Mouse (Mus musculus): ENCODE results near the gene Zfp949.
"Not testable (repeated sequence)": the region's sequence is repeated elsewhere in the genome, so short reads cannot be mapped to it uniquely, and the experiment has no call there.

The Zfp949 gene

GRCm38 (mm10) chr9:88539546-88540224 is 8.1 kb upstream of the Zfp949 start:
- DNase-seq (ENCODE audit: extremely low spot score, low spot score) = no peak

DNA sequence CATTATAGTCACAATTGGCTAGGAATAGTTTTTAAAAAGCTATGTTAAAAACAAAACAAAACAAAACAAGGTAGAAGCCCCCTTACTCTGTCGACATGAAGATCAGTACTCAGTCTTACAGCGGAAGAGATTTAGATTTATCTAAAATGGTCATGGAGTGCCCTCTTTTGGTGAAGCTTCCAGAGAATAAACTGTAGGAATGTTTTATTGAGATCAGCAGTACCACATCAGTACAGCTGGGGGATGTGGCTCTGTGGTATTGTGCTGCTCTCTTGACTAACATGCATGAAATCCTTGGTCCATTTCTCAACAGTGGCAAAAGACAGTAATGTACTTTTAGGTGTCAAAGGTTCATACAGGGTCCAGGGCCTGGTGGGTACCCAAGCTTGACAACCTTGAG is 5.0 kb upstream of the Zfp949 start:
- no peak for DNase-seq (ENCODE audit: extremely low spot score, low spot score)

DNA sequence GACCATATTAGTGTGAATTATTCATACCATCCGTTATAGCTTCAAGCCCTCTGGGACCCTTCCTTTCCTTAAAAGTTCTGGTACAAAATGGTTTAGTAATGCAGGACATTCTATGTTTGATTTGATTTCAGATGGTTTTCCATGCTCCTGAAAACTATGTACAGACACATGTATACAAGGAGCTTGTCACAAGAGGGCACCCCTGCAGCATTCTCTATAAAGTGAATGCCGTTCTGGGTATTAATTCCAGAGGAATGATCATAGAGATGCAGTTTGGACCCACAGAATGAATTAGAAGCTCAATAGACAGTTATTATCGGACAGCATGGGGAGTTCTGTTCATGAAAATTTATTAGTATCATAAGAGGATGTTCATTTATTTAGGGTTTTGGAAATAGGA is 2.3 kb upstream of the Zfp949 start:
- no peak for DNase-seq (ENCODE audit: extremely low spot score, low spot score)

GRCm38 (mm10) chr9:88546166-88546565 is 1.7 kb upstream of the Zfp949 start:
- DNase-seq (ENCODE audit: extremely low spot score, low spot score) = peak; percentile 27

GRCm38 (mm10) chr9:88546657-88547056 is 1.2 kb upstream of the Zfp949 start:
- DNase-seq (ENCODE audit: extremely low spot score, low spot score) = no peak

DNA sequence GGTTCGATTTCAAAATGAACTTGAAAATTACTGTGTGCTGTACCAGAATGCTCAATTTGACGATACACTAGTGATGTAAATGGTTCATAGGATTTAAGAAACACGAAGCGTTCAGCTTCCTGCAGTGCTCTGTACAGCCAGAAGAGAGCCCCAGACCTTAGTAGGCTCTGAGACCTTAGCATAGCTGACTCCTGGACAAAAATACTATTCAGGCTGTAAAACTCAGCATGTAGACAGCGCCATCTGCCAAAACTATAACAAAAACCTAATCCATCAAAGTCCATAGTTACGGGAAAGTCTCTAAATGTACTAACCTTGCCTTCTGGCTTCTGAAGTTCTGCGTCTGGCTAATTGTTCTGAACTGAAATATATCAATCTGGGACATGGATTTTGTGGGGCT is 550 bp upstream of the Zfp949 start:
- DNase-seq (ENCODE audit: extremely low spot score, low spot score) = peak; percentile 15

- DNase-seq (ENCODE audit: extremely low spot score, low spot score) = no peak
Observed at GRCm38 (mm10) chr9:88548614-88548945, 760 bp downstream of the Zfp949 start.

GRCm38 (mm10) chr9:88553071-88553470 is 5.3 kb downstream of the Zfp949 start:
- no peak for DNase-seq (ENCODE audit: extremely low spot score, low spot score)

DNA sequence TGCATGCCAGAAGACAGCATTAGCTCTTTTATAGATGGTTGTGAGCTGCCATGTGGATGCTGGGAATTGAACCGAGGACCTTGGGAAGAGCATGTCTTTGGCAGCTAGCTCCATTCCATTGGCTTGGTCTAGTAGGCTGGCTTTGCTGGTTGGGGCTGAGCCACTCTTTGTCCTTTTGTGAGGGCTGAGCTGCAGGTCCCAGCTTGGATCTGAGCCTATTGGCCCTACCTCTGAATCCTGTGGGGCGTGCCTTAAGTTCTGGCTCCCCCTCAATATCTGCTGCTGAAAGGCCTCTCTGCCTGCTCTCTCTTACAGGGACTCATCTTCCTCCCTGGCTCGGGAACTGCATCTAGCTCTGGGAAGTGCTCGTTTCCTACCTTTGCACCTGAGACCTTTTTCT is 10.3 kb downstream of the Zfp949 start:
- DNase-seq (ENCODE audit: extremely low spot score, low spot score) = no peak

- not testable (repeated sequence) for DNase-seq (ENCODE audit: extremely low spot score, low spot score)
Observed at GRCm38 (mm10) chr9:88561476-88561875, 13.7 kb downstream of the Zfp949 start.

DNA sequence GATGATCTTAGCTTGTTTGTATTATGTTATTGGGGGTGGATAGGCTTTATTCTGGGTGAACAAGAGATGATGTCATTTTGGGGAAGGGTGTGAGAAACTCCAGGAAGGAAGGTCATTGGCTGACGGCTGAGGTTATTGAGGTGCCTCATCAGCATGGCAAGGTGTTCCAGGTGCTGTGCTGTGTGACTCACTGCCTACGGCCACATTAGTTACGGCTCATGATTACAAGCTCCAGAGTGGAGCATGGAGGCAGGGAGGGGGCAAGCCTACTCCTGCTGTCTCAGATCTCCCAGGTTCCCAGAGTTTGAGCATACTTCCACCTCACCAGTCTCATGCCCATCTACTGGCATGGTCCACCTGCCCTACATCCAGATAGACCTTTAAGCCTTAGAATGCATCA is 22.7 kb downstream of the Zfp949 start:
- not testable (repeated sequence) for DNase-seq (ENCODE audit: extremely low spot score, low spot score)

GRCm38 (mm10) chr9:88580591-88580990 is 32.8 kb downstream of the Zfp949 start, which contains the start of gene Trim43a:
TSS of gene Trim43a (plus strand) at chr9:88580891.
- not testable (repeated sequence) for DNase-seq (ENCODE audit: extremely low spot score, low spot score)

GRCm38 (mm10) chr9:88593708-88594107 is 45.9 kb downstream of the Zfp949 start:
- DNase-seq (ENCODE audit: extremely low spot score, low spot score) = not testable (repeated sequence)

GRCm38 (mm10) chr9:88599206-88600162 is 51.7 kb downstream of the Zfp949 start:
- peak; percentile 88 for DNase-seq (ENCODE audit: extremely low spot score, low spot score)
